Mouse (Mus musculus) splenic B cell, adult 2 months (primary cell): ENCODE results near the gene Olfr828.

Experiments
- DNase-seq: peaks from one replicate; pipeline ENCODE4 v3.0.0-alpha.2; 2011; ENCODE audit warnings: low read depth, low spot score
- H3K27me3 ChIP-seq: 2 replicates; pipeline ENCODE4 v1.6.1; 2012; ENCODE audit warnings: mild to moderate bottlenecking, low read length, moderate library complexity, mixed read lengths; ENCODE audit not compliant: control insufficient read depth, poor library complexity, insufficient read depth, severe bottlenecking
- H3K36me3 ChIP-seq: 2 replicates; pipeline ENCODE4 v1.6.1; 2012; ENCODE audit warnings: mild to moderate bottlenecking, low read length, moderate library complexity, mixed read lengths; ENCODE audit not compliant: control insufficient read depth, poor library complexity, insufficient read depth, severe bottlenecking

The Olfr828 gene

GRCm38 (mm10) chr9:18819426-18819825 is at the start of gene Olfr828:
Gene Olfr828, minus strand, starts transcription at chr9:18819526.
- DNase-seq, result no peak
- Histone ChIP-seq H3K27me3 (no peaks in the 10 kb centered on the region), H3K36me3 (no peaks in the 10 kb centered on the region)

- no peaks in the 10 kb centered on the region for H3K36me3 ChIP-seq
- DNase-seq, result no peak
- H3K27me3 ChIP-seq, result no peaks in the 10 kb centered on the region
Observed at GRCm38 (mm10) chr9:18854633-18855032, 35.3 kb upstream of the Olfr828 start, which contains the start of gene Olfr829. Gene Olfr829, plus strand, starts transcription at chr9:18854933.

- Histone ChIP-seq H3K36me3 (no peaks in the 10 kb centered on the region), H3K27me3 (no peaks in the 10 kb centered on the region)
- DNase-seq, result no peak
Observed at GRCm38 (mm10) chr9:18785316-18785715, 34.0 kb downstream of the Olfr828 start.

GRCm38 (mm10) chr9:18779476-18779875 is 39.9 kb downstream of the Olfr828 start:
- no peak for DNase-seq
- Histone ChIP-seq H3K27me3 (no peaks in the 10 kb centered on the region), H3K36me3 (no peaks in the 10 kb centered on the region)

GRCm38 (mm10) chr9:18778981-18779380 is 40.3 kb downstream of the Olfr828 start:
- DNase-seq, result no peak
- H3K27me3 ChIP-seq, result no peaks in the 10 kb centered on the region
- H3K36me3 ChIP-seq, result no peaks in the 10 kb centered on the region
